Mouse (Mus musculus): Measurements from ENCODE around the gene Bcl2l15. TPM values are rescaled to one million over a fixed set of nuclear protein-coding genes. Genes with fewer than 3 reads are reported as not detected.
"Not testable (repeated sequence)": the region's sequence is repeated elsewhere in the genome, so short reads cannot be mapped to it uniquely, and the experiment has no call there.

Bcl2l15 gene
- polyA plus RNA-seq, 1 experiment from 2014 or later: 0.20 TPM

DNA sequence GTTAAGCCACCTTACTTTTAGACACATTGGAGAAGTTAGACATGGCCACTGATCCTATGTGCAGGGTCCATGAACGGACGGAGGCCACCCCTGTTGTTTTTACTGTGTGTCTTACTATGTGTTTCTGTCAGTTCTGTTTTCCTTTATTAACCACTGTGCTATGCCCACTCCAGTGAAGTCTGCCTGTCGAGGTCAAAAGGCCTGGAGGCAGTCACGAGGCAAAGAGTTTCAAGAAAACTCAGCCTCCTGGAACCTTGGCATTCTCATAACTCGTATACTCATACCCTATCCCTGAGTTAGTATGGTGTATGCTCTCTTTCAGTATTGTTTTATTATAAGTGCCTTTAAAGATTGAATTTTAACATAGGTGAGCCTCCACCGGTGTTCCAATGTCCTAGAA lies 7.3 kb downstream of the Bcl2l15 start:
- Histone ChIP-seq H3K27me3 (ENCODE audit: control insufficient read depth, insufficient read depth, low read length) (no peaks in the 10 kb centered on the region), H3K4me1 (ENCODE audit: control insufficient read depth, insufficient read depth, low read length) (no peaks in the 10 kb centered on the region), H3K9ac (ENCODE audit: low read length) (no peak overlapping the region), H3K4me3 (ENCODE audit: low read depth, low read length) (no peak overlapping the region), H3K27ac (ENCODE audit: low read depth, low read length) (no peak overlapping the region), H3K36me3 (ENCODE audit: control insufficient read depth, insufficient read depth, low read length) (no peaks in the 10 kb centered on the region), H3K4me2 (no peak overlapping the region), H3K9me3 (ENCODE audit: control insufficient read depth, low read length) (no peaks in the 10 kb centered on the region)
- 88% methylated on average over 6 of the region's 6 CpGs for WGBS
- ATAC-seq (ENCODE audit: low FRiP score) (no peak), DNase-seq (ENCODE audit: low spot score, missing footprints) (no peak)

DNA sequence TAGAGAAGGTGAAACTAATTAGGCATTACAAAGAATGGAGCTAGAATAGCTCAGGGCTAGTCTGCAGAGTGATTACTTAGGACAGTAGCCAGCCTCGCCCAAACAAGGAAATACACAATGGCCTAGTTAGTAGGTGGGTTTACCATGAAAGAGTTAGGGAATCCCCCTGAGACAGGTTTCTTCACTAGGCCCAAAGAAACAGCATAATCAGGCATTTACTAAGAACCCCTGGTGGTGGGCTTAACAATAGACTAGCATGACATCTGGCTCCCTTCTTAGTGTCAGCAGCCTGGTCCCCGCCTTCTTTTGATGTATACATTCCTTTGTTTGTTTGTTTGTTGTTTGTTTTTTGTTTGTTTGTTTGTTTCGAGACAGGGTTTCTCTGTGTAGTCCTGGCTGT lies 7.8 kb downstream of the Bcl2l15 start:
- not testable (repeated sequence) for H3K27ac ChIP-seq (ENCODE audit: low read depth, low read length); H3K9ac ChIP-seq (ENCODE audit: low read length); H3K9me3 ChIP-seq (ENCODE audit: control insufficient read depth, low read length); H3K4me1 ChIP-seq (ENCODE audit: control insufficient read depth, insufficient read depth, low read length); H3K4me2 ChIP-seq; H3K36me3 ChIP-seq (ENCODE audit: control insufficient read depth, insufficient read depth, low read length); ATAC-seq (ENCODE audit: low FRiP score); H3K27me3 ChIP-seq (ENCODE audit: control insufficient read depth, insufficient read depth, low read length); DNase-seq (ENCODE audit: low spot score, missing footprints); H3K4me3 ChIP-seq (ENCODE audit: low read depth, low read length)
- 74% methylated on average over 3 of the region's 3 CpGs for WGBS

DNA sequence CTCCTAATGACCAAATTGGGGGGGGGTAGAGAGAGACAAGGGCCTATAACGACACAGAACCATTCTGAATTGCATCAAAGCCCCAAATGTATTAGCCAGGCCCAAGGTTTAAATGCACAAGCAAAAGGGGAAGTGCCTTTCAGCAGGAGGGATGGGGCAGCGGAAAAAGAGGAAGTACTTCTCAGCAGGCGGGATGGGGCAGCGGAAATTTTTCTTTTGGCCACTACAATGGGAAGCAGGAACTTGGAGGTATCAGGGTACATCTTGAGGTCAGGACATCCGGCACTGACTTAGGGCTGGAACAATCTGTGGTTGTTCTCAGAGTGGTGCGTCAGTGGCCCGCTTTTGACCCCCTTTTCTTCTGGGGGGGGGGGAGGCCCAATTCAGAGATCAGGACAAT lies 8.5 kb downstream of the Bcl2l15 start:
- 87% methylated on average over 7 of the region's 7 CpGs for WGBS
- H3K4me2 ChIP-seq; H3K36me3 ChIP-seq (ENCODE audit: control insufficient read depth, insufficient read depth, low read length); H3K27me3 ChIP-seq (ENCODE audit: control insufficient read depth, insufficient read depth, low read length); DNase-seq (ENCODE audit: low spot score, missing footprints); H3K4me1 ChIP-seq (ENCODE audit: control insufficient read depth, insufficient read depth, low read length); ATAC-seq (ENCODE audit: low FRiP score); H3K4me3 ChIP-seq (ENCODE audit: low read depth, low read length); H3K9me3 ChIP-seq (ENCODE audit: control insufficient read depth, low read length); H3K27ac ChIP-seq (ENCODE audit: low read depth, low read length); H3K9ac ChIP-seq (ENCODE audit: low read length): not testable (repeated sequence)

GRCm38 (mm10) chr3:103850644-103851363 lies 18.4 kb downstream of the Bcl2l15 start:
- no peaks in the 10 kb centered on the region for H3K27me3 ChIP-seq (ENCODE audit: control insufficient read depth, insufficient read depth, low read length)
- no peak overlapping the region for H3K4me3 ChIP-seq (ENCODE audit: low read depth, low read length)
- 85% methylated on average over 9 of the region's 9 CpGs for WGBS
- no peak overlapping the region for H3K9ac ChIP-seq (ENCODE audit: low read length)
- no peaks in the 10 kb centered on the region for H3K4me1 ChIP-seq (ENCODE audit: control insufficient read depth, insufficient read depth, low read length)
- no peak for ATAC-seq (ENCODE audit: low FRiP score)
- H3K4me2 ChIP-seq: no peak overlapping the region
- no peak for DNase-seq (ENCODE audit: low spot score, missing footprints)
- no peaks in the 10 kb centered on the region for H3K9me3 ChIP-seq (ENCODE audit: control insufficient read depth, low read length)
- no peaks in the 10 kb centered on the region for H3K36me3 ChIP-seq (ENCODE audit: control insufficient read depth, insufficient read depth, low read length)
- H3K27ac ChIP-seq (ENCODE audit: low read depth, low read length): no peak overlapping the region

DNA sequence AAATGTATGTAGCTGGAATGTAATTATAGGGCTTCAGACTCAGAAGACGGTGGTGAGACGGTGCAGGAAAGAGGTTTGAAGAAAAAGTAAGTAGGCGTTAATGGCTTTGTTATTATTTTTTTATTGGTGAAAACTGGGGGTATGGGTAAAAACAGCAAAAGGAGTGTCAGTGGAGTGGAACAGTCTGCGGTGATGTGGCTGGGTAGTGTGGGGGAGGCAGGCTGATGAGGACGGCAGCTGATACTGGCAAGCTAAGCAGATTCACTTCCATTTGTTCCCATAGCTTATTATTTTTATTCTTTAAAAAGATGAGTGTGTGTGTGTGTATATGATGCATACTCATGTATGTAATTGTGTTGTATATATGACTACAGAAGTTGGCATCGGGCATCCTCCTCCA lies 19.1 kb downstream of the Bcl2l15 start:
- Histone ChIP-seq H3K9ac (ENCODE audit: low read length) (no peak overlapping the region), H3K9me3 (ENCODE audit: control insufficient read depth, low read length) (no peaks in the 10 kb centered on the region), H3K4me3 (ENCODE audit: low read depth, low read length) (no peak overlapping the region), H3K4me1 (ENCODE audit: control insufficient read depth, insufficient read depth, low read length) (no peaks in the 10 kb centered on the region), H3K27me3 (ENCODE audit: control insufficient read depth, insufficient read depth, low read length) (no peaks in the 10 kb centered on the region), H3K4me2 (no peak overlapping the region), H3K27ac (ENCODE audit: low read depth, low read length) (no peak overlapping the region), H3K36me3 (ENCODE audit: control insufficient read depth, insufficient read depth, low read length) (no peaks in the 10 kb centered on the region)
- ATAC-seq (ENCODE audit: low FRiP score) (no peak), DNase-seq (ENCODE audit: low spot score, missing footprints) (no peak)
- 94% methylated on average over 6 of the region's 6 CpGs for WGBS

- Histone ChIP-seq H3K4me1 (ENCODE audit: control insufficient read depth, insufficient read depth, low read length) (no peaks in the 10 kb centered on the region), H3K4me2 (no peak overlapping the region), H3K4me3 (ENCODE audit: low read depth, low read length) (no peak overlapping the region), H3K9me3 (ENCODE audit: control insufficient read depth, low read length) (no peaks in the 10 kb centered on the region), H3K36me3 (ENCODE audit: control insufficient read depth, insufficient read depth, low read length) (no peaks in the 10 kb centered on the region), H3K27ac (ENCODE audit: low read depth, low read length) (no peak overlapping the region), H3K9ac (ENCODE audit: low read length) (no peak overlapping the region), H3K27me3 (ENCODE audit: control insufficient read depth, insufficient read depth, low read length) (no peaks in the 10 kb centered on the region)
- 84% methylated on average over 8 of the region's 8 CpGs for WGBS
- DNase-seq (ENCODE audit: low spot score, missing footprints) (no peak), ATAC-seq (ENCODE audit: low FRiP score) (no peak)
Measured at GRCm38 (mm10) chr3:103851882-103852281, 19.5 kb downstream of the Bcl2l15 start.

DNA sequence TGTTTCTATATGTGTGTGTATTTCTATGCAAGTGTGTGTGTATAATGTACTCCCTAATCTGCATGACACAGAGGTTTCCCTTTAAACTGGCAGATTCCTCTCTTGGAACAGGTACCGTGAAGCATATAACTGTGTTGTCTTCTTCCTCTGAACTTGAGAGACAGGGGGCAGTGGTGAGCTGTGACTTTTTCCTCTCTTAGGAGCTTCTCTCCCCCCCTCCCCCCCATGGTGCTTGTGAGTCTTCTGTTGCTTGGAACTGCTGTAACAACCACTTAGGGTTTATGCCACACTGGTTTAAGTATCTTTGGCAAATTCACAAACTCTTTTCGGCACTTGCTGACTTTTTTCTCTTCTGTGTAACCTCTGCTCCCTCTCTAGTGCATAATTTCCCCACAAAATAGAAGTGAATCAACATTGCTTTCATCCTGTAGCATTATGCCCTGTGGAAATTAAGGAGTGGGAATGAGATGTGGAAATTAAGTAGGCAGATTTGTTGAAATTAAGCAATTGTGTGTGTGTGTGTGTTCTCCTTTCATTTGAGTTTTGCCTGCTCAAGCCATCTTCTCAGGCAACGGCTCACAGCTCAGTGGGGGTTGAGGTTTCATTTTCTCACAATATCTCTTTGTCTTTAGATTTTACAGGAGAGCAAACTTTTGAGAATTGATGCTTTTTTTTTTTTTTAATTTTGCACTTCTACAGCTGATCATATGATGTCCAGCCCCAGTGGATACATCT lies 20.3 kb downstream of the Bcl2l15 start:
- WGBS: 77% methylated on average over 3 of the region's 3 CpGs
- ATAC-seq (ENCODE audit: low FRiP score) (no peak), DNase-seq (ENCODE audit: low spot score, missing footprints) (no peak)

GRCm38 (mm10) chr3:103853804-103854203 lies 21.4 kb downstream of the Bcl2l15 start:
- Histone ChIP-seq H3K27ac (ENCODE audit: low read depth, low read length) (no peak overlapping the region), H3K9me3 (ENCODE audit: control insufficient read depth, low read length) (no peaks in the 10 kb centered on the region), H3K4me3 (ENCODE audit: low read depth, low read length) (no peak overlapping the region), H3K36me3 (ENCODE audit: control insufficient read depth, insufficient read depth, low read length) (no peaks in the 10 kb centered on the region), H3K9ac (ENCODE audit: low read length) (no peak overlapping the region), H3K27me3 (ENCODE audit: control insufficient read depth, insufficient read depth, low read length) (no peaks in the 10 kb centered on the region), H3K4me2 (no peak overlapping the region), H3K4me1 (ENCODE audit: control insufficient read depth, insufficient read depth, low read length) (no peaks in the 10 kb centered on the region)
- no peak for ATAC-seq (ENCODE audit: low FRiP score)
- DNase-seq (ENCODE audit: low spot score, missing footprints): no peak
- 76% methylated on average over 8 of the region's 8 CpGs for WGBS

More for the DNA sequence above, 20.3 kb downstream of the Bcl2l15 start:
- Histone ChIP-seq H3K9me3 (ENCODE audit: control insufficient read depth, low read length) (no peaks in the 10 kb centered on the region), H3K36me3 (ENCODE audit: control insufficient read depth, insufficient read depth, low read length) (no peaks in the 10 kb centered on the region), H3K4me3 (ENCODE audit: low read depth, low read length) (no peak overlapping the region), H3K4me1 (ENCODE audit: control insufficient read depth, insufficient read depth, low read length) (no peaks in the 10 kb centered on the region), H3K27ac (ENCODE audit: low read depth, low read length) (no peak overlapping the region), H3K27me3 (ENCODE audit: control insufficient read depth, insufficient read depth, low read length) (no peaks in the 10 kb centered on the region), H3K9ac (ENCODE audit: low read length) (no peak overlapping the region), H3K4me2 (no peak overlapping the region)

DNA sequence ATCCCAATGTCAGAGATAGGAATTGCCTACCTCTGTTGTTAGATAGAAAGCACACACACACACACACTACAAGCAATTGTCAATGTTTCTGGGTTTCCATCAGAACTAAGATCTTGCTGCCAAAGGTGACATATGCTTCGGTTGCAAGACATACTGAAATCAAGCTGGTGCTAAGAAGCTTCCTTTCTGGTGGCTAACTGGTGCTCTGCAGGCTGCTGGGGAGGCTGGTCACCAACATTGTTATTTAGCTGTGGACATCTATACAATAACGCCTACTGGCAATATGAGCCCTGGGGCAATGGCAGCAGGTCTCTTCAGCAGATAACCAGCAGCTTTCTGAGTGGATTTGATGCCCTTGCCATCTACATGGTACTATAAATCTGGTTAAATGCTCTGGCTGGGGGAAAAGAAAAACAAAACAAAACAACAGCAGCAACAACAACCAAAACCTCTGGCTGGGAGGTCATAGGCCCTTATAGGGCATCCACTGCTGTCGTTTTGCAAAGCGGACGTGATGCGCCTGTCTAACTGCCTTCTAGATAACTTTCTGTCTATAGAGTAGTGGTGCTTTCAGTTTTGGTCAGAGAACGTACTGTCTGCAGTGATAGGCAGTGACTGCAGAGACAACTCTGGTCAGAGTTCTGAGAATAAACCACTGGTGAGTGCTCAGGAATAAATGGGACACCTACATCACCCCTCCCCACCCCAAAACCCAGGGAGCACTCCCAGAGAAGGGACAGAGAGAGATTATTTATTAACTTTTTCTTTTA lies 24.8 kb downstream of the Bcl2l15 start:
- no peaks in the 10 kb centered on the region for H3K36me3 ChIP-seq (ENCODE audit: control insufficient read depth, insufficient read depth, low read length)
- DNase-seq (ENCODE audit: low spot score, missing footprints) (no peak), ATAC-seq (ENCODE audit: low FRiP score) (no peak)
- no peak overlapping the region for H3K4me2 ChIP-seq
- no peaks in the 10 kb centered on the region for H3K9me3 ChIP-seq (ENCODE audit: control insufficient read depth, low read length)
- no peaks in the 10 kb centered on the region for H3K4me1 ChIP-seq (ENCODE audit: control insufficient read depth, insufficient read depth, low read length)
- H3K27ac ChIP-seq (ENCODE audit: low read depth, low read length): no peak overlapping the region
- no peak overlapping the region for H3K4me3 ChIP-seq (ENCODE audit: low read depth, low read length)
- WGBS: 91% methylated on average over 7 of the region's 7 CpGs
- H3K9ac ChIP-seq (ENCODE audit: low read length): no peak overlapping the region
- no peaks in the 10 kb centered on the region for H3K27me3 ChIP-seq (ENCODE audit: control insufficient read depth, insufficient read depth, low read length)

Data from midbrain, embryonic 11.5 days (tissue).